Mouse (Mus musculus) heart, adult 18-20 months (tissue): ENCODE data around the gene Rpl18. TPM values are rescaled to one million over a fixed set of nuclear protein-coding genes. Genes with fewer than 3 reads are reported as not detected.

Experiments used
- DNase-seq, 2 experiments: peaks; one replicate each; pipeline ENCODE4 v3.0.0; 2021 to 2022; ENCODE audit warnings: mixed read lengths in 1 of 2
- long read RNA-seq, 2 experiments: library from polyadenylated mRNA; stranded (forward); transcript quantifications; one replicate each; pipeline ENCODE4 v2.0.0; 2021
- total RNA-seq, 2 experiments: library from RNA; stranded (reverse); gene quantifications; 2 replicates each; pipeline ENCODE4 v1.2.3; 2021

Rpl18 gene
- total RNA-seq: 100 to 1,000 TPM; 574 to 615 TPM
- long read RNA-seq, experiment 1, transcript Rpl18-205 (2 exons, 450 nt): minor isoform, 7 of 74 reads
- long read RNA-seq, experiment 1, transcript Rpl18-201 (6 exons, 679 nt): major isoform, 57 of 74 reads
- long read RNA-seq, experiment 1, partial matches to known transcripts: 6 of 74 reads
- long read RNA-seq, experiment 1, other reads (novel, unspliced or antisense): 4 of 74 reads
- long read RNA-seq, experiment 2, transcript Rpl18-201 (6 exons, 679 nt): major isoform, 54 of 76 reads
- long read RNA-seq, experiment 2, partial matches to known transcripts: 16 of 76 reads
- long read RNA-seq, experiment 2, other reads (novel, unspliced or antisense): 2 of 76 reads

DNA sequence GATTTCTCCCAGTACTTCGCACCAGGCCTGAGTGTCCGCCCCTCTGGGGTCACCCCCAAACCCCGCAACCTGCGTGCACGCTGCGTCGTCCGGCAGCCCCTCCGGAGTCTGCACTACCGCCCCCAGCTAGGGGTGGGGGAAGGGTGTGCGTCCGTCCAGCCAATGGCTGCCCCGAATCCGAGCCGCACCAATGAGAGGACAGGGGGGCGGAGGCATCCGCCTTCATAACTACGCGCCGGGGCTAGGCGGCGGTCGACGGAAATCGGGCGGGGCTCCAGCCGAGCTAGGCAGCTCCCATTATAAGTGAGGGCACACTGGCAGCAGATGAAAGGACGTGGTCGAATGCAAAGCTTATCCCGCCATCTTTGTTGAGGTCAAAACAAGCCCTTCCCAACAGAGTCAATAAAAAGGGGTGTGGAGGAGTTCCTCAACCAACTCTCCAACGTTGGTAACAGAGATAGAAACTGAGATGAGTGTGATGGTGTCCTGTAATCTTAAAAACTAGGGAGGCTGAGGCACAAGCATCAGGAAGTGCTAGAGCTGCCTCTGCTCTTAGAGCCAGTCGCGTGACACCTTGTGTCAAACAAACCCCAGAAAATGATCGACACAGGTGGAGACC, at the start of gene Rpl18:
Gene Rpl18, plus strand, starts transcription at position 368 of the 619 bp plus-strand sequence.
- peak; percentile 96 to 99 for DNase-seq

DNA sequence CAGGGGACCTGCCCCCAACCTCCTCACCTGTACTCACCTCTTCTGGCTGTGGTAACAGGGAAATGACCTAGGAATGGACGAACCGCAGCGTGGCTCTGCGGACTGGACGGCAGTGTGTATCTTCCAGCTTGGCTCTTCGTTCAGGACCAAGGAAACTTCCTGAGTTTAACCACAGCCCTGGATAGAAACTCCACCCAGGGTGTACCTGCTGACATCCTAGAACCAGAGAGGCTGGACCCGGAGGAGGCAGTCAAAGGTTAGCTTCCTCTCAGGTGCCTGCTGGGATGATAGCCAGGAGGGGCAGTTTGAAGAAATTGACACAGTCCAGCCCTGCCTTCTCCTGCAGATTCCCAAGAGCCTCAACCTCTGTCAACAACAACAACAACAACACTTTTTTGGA, 49.1 kb upstream of the Rpl18 start, which contains the start of gene Fut2:
Gene Fut2, minus strand, starts transcription at position 234 of the 400 bp plus-strand sequence.
- DNase-seq: no peak

DNA sequence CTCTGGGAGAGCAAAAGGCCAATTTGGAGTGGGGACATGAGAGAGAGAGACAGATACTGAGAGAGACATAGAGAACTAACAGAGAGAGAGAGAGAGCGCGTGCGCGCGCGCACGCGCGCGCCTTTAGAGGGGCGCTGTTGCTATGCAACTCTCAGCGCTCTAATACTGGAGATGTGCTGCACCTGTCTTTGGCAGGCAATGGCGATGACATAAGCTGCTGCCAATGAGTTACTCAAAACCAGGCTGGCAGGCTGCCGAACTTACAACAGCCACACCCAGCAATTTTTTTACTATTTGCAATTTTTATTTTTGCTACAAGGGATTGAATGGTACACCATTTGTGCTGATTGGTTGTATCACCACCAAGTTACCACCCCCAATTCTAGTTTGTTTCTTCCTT, 47.5 kb upstream of the Rpl18 start:
- no peak for DNase-seq

DNA sequence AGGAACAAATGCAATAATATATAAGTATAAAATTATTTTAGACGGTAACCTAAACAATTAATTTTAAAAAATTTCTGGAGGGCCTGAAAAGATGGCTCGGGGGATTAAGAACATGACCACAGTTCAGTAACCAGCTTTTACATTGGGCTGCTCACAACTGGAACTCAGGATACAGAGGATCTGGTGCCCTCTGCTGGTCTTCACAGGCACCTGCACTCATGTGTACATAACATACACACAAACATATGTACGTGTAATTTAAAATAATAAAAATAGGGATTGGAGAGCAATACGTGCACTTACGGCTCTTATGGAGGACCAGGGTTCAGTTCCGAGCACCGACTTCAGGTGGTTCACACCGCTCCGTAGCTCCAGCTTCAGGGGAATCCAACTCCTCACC, 46.3 kb upstream of the Rpl18 start:
- no peak for DNase-seq

DNA sequence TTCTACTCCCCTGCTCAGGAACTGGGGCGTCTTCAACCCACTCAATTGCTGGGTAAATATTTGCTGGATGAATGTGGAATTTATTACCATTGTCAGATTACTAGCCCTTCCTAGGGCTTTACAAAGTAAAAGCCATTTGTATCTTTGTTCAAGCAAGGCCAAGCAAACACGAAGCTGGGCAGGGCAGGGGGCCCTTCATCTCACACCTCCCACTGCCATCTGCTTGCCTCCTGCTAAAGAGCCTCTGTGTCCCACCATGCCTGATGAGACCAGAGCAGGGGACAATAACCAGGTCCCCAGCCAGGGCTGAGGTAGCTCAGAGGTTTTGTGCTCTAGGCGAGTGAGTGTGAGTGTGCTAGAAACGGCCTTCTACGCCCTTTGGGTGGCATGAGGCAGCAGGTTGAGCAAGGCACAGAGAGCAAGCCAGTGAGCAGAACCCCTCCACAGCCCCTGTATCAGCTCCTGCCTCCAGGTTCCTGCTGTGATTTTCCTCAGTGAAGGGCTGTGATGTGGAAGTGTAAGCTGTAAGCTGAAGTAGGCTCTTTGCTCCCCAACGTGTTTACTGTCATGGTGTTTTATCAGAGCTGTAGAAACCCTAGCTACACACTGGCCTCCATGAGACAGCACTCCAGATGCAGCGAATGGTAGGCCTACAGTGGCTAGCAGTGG, 37.5 kb upstream of the Rpl18 start:
- no peak for DNase-seq

DNA sequence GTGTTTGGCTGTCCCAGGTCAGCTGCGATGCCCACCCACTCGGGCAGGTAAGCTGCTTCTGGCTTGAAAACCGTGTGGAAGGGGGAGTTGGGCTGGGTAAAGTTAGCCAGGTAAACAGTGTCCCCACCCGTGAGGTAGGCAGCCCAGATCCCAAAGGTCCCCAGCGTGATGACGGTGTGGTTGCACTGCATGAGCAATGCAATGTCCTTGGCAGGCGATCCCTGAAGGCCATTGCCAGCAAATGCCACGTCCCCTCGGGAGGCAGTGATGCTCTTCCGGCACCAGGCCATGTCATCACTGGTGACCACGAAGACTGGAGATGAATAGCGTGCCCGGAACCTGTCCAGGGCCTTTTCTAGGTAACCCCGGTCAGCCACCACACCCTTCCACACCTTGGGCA, 36.7 kb upstream of the Rpl18 start:
- no peak for DNase-seq

DNA sequence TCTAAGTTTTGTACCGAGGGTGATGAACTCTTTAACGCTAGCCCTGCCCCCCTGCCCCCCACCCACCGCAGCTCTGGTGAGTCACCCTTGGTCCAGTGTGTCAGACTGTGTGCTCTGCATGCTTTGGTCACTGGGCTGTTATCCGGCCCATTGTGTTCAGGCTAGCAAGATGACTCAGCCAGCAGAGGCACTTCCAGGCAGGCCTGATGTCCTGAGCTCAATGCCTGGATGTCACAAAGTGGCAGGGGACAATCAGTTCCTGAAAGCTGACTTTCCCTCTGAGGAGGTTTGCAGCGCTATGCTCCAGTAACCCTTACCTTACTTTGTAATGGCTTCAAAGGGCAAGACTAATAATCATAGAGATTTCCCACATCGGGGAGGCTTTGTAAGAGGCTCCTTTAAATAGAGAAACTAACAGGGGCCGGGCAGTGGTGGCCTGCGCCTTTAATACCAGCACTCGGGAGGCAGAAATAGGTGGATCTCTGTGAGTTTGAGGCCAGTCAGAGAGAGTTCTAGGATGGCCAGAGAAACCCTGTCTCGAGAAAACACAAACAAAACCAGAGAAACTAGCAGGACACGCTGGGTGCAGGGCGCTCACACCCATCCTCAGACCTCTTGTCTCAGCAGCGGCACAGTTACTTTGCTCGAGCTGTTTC, 35.2 kb upstream of the Rpl18 start:
- peak; percentile 71 to 86 for DNase-seq

DNA sequence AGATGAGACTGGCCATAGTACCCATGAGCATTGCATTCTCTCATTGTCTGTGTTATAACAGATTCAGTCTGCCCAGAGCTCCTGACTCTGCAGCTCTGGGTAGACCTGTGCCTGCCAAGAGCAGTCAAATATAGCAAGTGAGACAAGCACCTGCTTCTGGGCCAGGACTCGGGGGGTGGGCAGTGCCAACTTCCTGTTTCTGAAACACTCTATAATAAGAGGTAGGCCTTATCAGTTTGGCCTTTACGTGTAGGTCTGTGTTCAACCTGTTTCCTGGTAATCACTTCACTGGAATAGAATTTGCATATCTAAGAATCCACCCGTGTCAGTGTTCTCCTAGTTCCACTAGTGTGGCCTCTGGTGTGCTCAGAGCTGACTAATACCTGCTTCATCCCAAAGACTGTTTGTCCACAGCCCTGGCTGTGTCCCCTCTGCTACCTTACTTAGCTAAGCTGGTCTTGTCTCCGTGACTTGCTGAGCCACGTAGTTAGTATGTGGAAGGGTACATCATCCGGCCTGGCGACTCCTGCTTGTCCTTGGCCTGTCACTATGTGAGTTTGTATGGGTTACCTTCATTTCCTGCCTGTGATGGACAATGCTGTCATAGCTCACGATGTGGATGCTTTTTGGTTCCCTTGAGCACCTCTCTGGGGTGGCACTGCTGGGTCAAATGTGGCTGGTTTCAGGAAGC, 34.1 kb upstream of the Rpl18 start:
- DNase-seq: peak; percentile 74 to 84

DNA sequence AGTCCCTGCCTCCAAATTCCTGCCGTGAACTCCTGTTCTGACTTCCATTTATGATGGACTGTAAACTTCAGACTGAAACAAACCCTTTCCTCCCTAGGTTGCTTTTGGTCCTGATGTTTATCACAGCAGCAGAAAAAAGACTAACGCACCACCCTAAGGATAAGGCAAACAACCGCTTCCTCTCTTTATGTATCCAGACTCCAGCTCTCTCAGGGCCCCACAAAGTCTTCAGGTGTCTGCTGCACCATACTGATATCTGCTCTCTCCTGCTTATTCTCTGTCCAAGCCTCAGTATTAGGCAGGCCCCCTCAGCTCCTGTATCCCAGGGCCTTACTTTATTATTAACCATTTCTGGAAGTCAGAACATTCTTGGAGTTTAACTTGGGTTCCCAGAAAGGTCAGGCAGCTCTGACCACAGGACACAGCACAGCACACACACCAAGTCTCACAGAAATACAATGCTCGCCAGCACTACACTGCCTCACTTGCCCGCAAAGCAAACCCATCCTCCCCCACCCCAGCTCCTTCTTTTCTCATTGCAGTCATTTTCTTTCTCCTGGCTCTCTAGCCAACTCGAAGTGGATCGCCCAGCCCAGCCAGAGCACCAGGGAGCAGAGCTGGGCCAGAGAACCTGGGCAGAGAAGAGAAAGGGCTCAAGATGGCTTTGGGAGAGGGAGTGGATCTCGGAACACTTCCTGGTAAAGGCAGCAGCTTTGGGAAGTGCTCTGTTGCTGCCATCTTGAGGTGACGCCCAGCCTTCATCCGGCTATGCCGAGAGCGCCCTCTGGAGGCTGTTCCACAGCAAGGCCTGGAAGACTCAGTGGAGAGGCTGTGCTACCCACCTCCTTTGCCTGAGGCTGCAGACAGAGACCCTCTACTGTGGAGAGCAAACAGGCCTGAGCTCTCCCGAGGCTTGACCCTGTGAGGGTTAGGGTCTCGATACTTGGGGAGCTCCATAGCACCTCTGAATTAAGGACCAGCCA, 32.8 kb upstream of the Rpl18 start:
- DNase-seq: peak; percentile 88 to 90

DNA sequence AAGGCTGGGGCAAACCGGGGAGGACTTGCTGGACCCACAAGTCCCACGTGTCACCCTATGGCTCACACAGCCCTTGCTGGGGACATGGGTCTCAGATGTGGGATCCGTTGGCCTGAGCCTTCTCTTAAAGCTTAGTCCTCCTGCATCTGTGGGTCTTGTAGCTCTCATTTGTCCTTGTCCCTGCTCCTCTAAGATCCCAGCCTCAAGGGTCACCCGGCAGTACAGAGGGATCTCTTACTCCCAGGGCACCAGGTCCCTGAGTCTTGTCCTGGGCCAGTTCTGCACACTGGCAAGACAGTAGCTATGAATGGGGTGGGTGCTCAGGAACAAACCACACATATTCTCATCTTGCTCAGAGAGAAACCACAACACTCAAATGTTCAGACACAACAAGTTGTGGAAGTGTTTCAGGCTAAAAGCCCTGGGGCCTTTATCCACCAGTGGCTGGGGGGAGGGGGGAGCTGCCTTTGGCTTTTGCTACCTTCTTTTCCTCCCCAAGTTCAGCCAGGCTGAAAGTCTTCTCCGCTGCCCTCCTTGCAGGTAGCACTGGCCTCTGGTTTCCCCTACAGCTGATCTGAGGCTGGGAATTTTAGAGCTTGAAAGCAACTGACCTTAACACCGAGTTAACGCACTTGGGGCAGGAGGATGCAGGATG, 31.7 kb upstream of the Rpl18 start, which contains the start of gene Ntn5:
Gene Ntn5, plus strand, starts transcription at position 627 of the 655 bp plus-strand sequence.
- no peak for DNase-seq

DNA sequence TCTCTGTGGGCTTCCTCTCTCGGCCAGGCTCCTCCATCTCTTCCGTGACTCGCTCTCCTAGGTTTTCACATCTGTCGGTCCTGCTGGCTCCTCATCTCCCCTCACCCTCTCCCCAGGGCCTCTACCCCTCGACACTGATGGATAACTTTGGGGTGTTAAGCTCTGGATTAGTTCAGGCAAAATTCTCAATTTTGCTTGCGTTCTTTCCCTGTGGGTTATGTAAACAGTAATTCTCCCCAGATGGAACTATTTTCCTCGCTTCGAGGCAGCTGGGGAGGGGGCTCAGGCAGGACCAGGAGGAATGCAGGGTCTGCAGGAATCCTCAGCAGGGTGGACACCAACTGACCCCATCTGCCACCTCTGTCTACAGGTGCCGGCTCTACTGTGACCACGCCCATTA, 29.4 kb upstream of the Rpl18 start:
- DNase-seq: no peak

DNA sequence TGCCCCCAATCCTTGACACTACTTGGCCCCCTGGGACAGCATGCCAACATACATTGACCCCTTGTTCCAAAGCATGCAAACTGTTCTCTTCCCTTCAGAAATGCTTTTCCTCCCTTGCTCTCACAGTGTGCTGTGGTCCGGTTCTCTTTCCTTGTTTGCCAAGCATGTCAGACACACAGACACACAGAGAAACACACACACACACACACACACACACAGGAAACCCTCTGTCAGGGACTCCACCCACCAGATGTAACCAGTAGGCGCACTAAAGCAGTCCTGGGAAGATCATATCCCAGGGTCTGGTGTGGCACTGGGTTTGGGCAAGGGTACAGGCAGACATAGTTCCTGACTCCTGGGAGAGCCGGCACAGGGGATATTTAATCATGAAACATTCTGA, 28.4 kb upstream of the Rpl18 start:
- no peak for DNase-seq

DNA sequence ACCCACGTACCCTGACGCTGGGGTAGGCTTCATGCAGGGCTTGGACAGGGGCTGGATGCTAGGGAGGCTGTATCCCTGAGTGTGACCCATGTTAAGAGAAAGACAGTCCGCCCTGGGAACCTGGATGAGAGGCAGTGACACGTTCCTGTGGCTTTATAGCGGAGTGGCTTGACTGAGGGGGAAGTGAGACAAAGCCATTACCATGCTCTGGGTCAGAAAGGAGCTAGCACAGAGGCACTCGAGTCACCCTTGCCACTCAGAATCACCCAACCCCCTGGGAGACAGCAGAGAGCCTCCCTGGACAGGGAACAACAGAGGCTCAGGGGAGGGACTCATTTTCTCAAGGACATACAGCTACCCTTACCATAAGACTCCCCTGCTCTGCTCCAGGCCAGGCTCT, 26.2 kb upstream of the Rpl18 start:
- no peak for DNase-seq

DNA sequence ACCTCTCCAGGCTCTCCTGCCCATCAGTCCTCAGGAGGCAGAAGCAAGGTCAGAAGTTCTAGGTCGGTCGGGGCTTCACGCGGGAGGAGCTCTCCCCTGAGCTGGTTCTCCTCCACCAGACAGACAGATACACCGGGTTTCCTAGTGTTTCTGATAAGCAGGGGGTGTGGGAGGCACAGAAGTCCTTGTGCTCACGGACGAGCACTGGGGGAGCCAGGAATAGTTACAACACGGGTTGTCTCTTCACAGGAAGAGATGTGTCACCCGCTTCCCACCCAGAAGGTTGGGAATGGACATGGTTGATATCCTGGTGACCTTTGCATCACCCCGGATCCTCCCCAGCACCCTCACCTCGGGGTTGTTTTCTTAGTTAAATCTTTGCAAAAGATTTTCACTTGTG, 25.5 kb upstream of the Rpl18 start:
- no peak for DNase-seq

DNA sequence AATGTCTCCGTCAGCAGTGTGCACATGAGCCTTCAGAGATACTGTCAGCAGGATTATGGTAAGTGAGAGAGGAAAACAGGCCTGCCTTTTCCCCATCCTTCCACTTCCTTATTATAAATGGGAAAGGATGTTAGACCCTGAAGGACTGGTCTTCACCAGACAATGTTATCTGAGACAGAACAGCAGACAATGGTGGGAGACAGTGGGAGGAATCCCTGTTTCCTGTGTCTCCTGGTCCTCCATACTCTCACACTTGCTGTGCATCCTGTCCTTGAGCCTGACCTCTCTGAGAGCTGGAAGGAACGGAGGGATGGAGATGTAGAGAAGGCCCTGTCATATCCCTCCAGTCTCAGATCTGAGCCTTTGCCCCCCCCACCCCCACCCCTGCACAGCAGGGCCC, 22.9 kb upstream of the Rpl18 start:
- no peak for DNase-seq

DNA sequence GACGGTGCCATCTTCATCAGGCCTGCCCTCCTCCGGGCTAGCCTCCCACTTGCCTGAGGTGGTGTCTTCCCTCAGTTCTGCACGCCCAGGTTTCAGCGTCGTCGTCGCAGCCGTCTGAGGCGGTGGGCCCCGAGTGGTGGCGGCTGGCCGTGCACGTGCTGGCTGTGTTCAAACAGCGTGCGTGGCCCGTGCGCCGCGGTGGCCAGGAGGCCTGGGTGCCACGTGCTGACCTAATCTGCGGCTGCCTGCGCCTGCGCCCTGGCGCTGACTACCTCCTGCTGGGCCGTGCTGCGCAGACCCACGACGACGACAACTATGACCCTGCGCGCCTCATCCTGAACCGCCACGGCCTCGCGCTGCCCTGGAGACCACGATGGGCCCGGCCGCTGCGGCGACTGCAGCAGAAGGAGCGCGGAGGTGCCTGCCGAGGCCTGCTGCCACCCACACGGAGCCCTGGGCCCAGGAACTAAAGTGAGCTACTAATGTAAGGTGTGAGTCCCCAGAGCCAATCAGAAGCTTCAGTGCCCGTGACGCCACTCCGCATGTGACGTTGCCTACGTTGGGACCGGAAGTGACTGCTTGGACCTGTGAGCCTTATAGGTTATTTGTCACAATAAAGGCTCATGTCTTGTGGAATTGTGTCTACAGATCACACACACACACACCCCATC, 21.2 kb upstream of the Rpl18 start, which contains the start of gene Sec1:
Gene Sec1, minus strand, starts transcription at position 482 of the 671 bp plus-strand sequence.
- no peak for DNase-seq

DNA sequence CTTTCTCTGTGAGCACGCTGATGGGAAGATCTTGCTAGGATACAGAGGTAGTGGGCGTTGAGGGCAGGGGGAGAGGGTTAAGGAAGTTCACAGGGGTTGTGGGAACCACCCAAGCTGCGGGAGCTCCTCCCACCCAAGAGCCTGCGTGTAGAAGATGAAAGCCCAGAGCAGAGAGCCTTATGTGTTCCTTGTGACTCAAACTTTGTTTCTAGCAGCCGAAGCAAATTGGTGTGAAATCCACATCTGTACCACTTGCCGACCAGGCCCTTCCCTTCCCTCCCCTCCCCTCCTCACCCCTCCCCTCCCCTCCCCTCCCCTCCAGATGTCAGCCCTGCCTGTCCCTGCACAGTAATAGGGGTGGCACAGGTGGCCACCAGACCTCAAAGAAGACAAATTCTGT, 20.2 kb upstream of the Rpl18 start:
- DNase-seq: no peak

DNA sequence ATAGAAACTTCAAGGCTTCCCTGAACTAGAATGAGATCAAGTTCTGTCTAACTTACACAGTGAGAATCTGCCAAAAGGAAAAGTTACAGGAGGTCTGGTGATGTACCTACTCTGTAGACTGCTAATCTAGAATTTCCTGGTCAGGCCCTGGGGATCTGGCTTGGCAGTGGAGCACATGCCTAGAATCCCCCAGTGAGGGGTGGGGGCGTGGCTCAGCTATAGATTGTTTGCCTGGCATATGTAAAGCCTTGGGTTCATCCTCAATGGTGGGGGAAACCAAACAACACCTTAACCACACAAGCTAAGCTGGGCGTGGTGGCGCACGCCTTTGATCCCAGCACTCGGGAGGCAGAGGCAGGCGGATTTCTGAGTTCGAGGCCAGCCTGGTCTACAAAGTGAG, 17.4 kb upstream of the Rpl18 start:
- DNase-seq: no peak

DNA sequence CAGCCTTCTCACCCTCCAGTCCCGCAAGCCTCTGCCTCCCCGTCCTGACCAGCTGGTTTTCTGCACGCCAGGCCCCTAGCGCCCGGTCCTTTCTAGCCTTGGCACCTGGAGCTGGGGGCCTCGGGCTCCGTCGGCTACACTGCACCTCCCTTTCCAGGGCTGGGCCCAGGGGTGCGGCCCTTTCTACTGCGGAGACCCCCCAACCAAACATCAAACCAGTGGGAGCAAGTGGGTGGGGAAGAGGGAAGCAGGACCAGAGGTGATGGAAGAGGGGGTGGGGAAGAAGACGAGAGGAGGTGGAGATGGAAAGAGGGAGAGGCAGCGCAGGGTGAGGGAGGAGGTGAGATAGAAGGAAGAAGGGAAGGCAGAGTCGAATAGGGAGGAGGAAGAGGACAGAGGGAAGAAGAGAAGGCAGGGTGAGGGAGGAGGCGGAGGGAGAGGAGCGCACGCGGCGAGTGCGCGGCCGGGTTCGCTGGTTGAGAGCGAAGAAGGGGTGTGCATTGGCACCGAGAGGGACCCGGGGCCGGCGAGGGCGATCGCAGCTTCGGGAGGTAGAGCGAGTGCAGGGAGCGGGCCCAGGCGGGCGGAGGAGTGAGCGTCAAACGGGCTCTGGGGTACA, 15.6 kb upstream of the Rpl18 start, which contains the start of gene Car11:
Gene Car11, plus strand, starts transcription at position 321 of the 619 bp plus-strand sequence.
- DNase-seq: no peak
